Mouse (Mus musculus): ENCODE results near the gene Ell. TPM values are rescaled to one million over a fixed set of nuclear protein-coding genes. Genes with fewer than 3 reads are reported as not detected.
"Not testable (repeated sequence)": the region's sequence is repeated elsewhere in the genome, so short reads cannot be mapped to it uniquely, and the experiment has no call there.

Ell gene
- polyA plus RNA-seq, 3 experiments from 2014 or later = 30.5 to 37.0 (median 35.6) TPM

- no peak for ATAC-seq
Observed at GRCm38 (mm10) chr8:70507027-70507393, 32.2 kb upstream of the Ell start.

GRCm38 (mm10) chr8:70509281-70509952, 29.8 kb upstream of the Ell start:
- ATAC-seq = no peak

- peak; percentile 80 for ATAC-seq
Observed at GRCm38 (mm10) chr8:70510228-70510915, 28.9 kb upstream of the Ell start, which contains the start of gene Uba52. Gene Uba52 (minus strand): TSS chr8:70510801.

DNA sequence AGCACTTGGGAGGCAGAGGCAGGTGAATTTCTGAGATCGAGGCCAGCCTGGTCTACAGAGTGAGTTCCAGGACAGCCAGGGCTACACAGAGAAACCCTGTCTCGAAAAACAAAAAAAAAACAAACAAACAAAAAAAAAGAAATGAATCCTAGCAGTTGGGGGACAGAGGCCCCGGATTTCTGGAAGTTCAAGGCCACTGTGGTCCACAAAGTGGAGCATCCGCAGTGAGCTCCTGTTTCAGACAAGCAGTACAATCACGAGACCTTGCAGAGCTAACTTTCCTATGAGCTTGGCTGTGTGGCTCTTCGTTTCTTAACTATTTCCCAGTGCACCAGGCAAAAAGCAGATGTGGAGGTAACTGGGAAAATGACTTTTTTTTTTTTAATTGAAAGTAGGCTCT, 28.1 kb upstream of the Ell start:
- not testable (repeated sequence) for ATAC-seq

- ATAC-seq = no peak
Observed at GRCm38 (mm10) chr8:70511770-70512169, 27.5 kb upstream of the Ell start.

- peak; percentile 37 for ATAC-seq
Observed at GRCm38 (mm10) chr8:70512253-70512903, 26.9 kb upstream of the Ell start.

- no peak for ATAC-seq
Observed at GRCm38 (mm10) chr8:70513441-70513840, 25.8 kb upstream of the Ell start.

GRCm38 (mm10) chr8:70517940-70518643, 21.2 kb upstream of the Ell start:
- no peak for ATAC-seq

DNA sequence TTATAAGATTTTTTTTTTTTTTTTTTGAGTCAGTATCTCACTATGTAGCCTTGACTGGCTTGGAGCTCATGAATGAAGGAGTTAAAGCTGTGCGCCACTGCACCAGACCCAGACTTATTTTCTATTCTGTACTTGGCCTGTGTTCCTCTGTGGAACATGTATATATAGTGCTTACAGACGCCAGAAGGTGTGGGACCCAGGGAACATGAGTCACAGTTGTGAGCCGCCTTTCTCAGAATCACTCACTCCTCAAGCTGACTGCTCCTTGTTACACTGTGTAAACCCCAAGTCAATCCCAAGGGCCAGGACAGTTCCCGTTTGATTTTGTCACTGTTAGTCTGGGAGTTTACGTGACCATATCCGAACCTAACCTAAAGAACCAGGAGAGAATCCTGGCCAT, 20.2 kb upstream of the Ell start:
- no peak for ATAC-seq

GRCm38 (mm10) chr8:70519606-70520005, 19.7 kb upstream of the Ell start:
- ATAC-seq = no peak

DNA sequence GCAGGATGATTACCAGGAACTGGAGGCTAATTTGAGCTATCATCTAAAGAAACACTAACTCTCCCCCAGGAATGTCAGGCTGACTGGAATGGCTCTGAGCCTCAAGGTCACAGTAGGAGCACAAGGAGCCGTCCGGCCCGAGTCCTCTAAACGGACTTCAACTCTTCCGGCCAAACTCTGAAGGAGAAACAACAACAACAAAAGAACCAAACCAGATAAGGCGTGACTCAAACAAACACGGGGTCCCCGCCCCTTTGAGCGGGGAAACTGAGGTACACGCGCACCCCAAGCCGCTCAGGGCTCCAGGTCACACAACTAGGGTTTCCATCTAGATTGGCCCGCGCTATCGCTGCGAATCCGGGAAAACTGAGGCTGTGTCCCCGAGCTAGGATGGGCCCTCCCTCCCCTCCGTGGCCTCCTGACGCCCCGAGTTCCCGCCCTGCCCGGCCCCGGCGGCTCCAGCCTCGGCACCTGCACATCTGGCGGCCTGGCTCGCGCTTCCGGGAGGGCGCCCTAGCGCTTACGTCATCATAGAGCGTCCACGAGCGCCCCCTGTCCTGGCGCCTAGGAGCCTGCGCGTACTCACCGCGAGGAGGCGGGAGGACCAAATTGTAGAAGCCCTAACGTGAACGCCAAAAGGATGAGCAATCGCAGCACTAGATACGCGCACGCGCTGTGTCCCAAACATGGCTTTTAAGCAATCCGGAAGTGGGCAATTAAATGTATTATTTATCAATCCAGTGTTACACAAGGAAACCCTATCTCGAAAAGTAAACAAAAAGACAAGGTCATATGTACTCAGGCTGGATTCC, 16.5 kb upstream of the Ell start:
- peak; percentile 88 for ATAC-seq

DNA sequence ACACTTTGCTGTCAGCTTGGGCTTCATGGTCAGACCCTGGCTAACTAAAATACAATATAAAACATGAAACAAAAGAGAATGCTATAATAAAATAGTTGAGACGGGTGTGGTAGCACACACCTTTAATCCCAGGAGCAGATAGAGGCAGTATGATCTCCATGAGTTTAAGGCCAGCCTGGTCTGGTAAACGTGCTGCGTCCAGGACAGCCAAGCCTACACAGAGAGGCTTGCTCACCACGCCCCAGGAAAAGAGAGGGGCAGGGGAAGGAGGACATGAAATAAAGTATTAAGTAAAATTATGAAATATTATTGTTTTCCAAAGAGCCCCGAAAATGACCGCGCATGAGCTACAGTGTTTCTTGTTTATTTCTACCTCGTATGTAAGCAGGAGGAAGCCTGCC, 12.1 kb upstream of the Ell start:
- no peak for ATAC-seq

GRCm38 (mm10) chr8:70527512-70528181, 11.6 kb upstream of the Ell start, which contains the start of the genes Fkbp8 and Kxd1:
Gene Fkbp8 (plus strand): TSS chr8:70527724.
Gene Kxd1 (minus strand): TSS chr8:70527956.
- peak; percentile 91 for ATAC-seq

- ATAC-seq = no peak
Observed at GRCm38 (mm10) chr8:70528182-70528797, 11.0 kb upstream of the Ell start.

DNA sequence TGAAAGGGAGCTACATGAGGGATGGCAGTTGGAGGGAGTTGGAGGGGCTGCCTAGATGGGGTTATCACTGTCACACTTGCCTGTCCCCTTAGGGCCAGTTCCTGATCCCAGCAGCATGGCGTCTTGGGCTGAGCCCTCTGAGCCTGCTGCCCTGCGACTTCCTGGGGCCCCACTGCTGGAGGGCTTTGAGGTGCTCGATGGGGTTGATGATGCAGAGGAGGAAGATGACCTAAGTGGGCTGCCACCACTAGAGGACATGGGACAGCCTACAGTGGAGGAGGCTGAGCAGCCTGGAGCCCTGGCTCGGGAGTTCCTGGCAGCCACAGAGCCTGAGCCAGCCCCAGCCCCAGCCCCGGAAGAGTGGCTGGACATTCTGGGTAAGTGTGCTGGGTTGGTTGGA, 10.0 kb upstream of the Ell start:
- ATAC-seq = no peak

- ATAC-seq = no peak
Observed at GRCm38 (mm10) chr8:70529741-70530161, 9.5 kb upstream of the Ell start.

DNA sequence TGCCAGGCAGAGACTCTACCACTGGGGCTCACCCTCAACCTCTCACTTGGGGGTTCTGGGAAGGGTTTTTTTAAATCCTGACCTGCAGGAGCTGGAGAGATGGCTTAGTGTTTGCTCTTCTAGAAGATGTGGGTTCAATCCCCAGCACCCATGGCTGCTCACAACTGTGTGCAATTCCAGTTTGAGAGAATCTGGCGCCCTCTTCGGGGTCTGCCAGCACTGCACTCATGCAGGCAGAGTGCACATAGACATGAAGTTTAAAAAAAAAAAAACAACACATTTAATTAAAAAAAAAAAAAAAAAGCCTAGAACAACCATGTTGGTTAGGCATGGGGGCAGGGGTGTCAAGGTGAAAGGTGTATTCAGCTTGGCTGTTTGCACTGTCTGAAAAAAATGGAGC, 8.9 kb upstream of the Ell start:
- no peak for ATAC-seq

- no peak for ATAC-seq
Observed at GRCm38 (mm10) chr8:70534281-70534680, 5.0 kb upstream of the Ell start.

- no peak for ATAC-seq
Observed at GRCm38 (mm10) chr8:70535221-70535620, 4.0 kb upstream of the Ell start.

DNA sequence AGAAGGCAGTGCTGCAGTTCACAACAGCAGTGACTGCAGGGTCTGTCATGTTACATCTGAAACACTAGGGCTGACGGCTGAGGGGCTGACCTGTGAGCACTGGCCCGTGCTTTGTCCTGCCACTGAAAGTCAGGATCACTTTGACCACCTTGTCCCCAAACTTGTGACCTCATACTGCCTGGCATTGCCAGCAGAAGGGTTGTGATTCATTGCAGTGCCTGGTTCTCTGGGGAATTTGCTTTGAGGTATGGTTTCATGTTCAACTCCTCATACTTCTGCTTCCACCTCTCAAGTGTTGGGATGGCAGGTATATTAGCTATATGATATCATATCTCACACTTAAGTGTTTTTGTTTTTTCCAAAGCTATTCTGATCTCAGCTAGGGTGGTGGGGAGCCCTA, 3.6 kb upstream of the Ell start:
- no peak for ATAC-seq

GRCm38 (mm10) chr8:70538024-70538579, 1.2 kb upstream of the Ell start:
- ATAC-seq = no peak
